Mouse (Mus musculus) common myeloid progenitor, adult 5-6 weeks (primary cell): Measurements from ENCODE around the gene Tbc1d23. TPM values are rescaled to one million over a fixed set of nuclear protein-coding genes. Genes with fewer than 3 reads are reported as not detected.
"Not testable (repeated sequence)": the region's sequence is repeated elsewhere in the genome, so short reads cannot be mapped to it uniquely, and the experiment has no call there.

Source experiments
- ATAC-seq: replicated peaks from 2 replicates; pipeline ENCODE4 v1.8.0; 2016; ENCODE audit warnings: low read depth, mild to moderate bottlenecking, moderate TSS enrichment, inconsistent platforms; ENCODE audit not compliant: poor library complexity, severe bottlenecking
- total RNA-seq: library from RNA; stranded (forward); fragments of 200-1000, 187-1606 nt; gene quantifications from 2 replicates; pipeline ENCODE4 v1.2.3, GENCODE M21; 2017

The Tbc1d23 gene
- 34.9 and 73.0 TPM in 2 replicates for total RNA-seq

DNA sequence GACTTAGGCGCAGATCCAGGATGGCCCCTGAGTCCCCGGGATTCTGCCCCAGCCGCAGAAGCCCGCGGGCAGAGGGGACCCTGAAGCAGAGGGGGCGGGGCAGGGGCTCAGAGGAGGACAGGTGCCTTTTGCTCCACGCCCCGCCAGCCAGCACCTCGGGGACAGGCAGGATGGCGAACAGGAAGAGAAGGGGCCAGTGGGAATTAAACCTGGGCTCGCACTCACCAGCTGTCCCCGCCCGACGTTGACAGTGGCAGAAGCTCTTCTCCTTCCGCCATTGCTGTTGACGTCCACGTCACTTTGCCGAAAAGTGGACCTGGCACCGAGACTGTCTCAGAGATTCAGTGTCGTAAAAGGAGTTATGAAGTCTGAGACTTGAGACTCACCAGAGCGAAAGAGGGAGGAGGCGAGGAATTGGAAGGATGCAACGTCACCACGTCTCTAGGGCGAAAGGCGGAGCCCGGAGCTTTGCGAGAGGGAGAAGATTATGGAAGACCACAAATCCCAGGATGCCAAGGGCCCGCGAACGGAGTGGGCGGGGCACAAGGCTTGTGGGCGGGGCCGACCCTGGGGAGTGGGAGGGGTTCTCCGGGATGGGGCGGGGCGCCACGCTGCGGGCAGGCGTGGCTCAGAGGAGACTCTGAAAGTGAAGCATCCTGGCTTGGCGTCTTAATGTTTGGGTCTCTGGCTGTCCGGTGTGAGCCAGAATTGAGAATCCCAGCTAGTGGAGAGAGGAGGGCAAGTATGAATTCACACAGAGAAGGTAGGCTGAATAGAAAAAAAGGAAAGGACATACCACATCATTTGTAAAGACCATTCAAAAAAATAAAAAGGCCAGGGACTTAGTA lies at the start of gene Tbc1d23:
TSS of gene Tbc1d23 (minus strand) at position 416 of the 848 bp plus-strand sequence.
- ATAC-seq = peak; percentile 98

DNA sequence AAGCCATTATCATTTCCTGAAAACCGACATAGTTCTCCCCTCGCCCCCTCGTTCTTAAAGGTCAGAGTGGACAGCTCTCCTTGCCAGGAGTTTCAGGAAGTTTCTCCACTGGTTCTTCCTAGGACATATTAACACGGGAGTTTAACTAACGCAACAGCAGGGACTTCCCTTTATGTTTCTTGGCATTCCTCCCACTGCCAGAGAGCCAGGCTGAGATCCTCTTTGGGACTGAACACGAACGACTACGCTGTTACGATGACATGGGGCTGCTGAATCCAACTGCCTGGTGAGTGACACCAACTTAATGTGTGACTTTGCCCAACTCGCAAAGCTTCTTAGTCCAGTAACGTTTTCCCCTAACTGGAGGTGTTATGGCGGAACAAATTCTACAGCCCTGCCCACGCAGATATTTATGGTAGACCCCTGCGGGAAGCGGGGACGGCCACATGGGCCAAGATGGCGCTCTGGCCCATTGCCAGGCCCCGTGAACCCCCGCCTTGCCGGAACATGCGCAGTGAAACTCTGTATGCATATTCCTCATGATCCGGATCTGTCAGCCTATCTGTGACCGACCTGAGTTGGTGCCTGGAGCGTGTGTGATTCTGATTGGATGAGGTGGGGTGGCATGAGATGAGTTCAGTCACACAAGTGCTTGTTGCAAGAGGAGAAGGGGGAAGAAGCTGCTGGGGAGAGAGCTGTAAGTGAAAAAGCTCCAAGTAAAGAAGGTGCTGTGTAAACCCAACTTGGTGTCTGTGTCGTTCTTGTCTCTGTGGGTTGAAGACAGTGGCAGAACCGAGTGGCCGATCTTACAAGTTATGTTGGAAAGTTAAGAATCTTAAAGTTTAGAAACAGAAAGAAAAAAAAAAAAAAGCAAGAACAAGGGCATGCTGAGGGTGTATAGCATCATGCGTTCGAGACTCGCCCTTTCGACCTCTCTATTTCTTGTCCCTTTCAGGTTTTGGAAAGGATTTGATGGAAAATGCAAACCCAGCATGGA lies 49.2 kb upstream of the Tbc1d23 start:
- peak; percentile 54; the same call in 1 of the 2 replicates for ATAC-seq

DNA sequence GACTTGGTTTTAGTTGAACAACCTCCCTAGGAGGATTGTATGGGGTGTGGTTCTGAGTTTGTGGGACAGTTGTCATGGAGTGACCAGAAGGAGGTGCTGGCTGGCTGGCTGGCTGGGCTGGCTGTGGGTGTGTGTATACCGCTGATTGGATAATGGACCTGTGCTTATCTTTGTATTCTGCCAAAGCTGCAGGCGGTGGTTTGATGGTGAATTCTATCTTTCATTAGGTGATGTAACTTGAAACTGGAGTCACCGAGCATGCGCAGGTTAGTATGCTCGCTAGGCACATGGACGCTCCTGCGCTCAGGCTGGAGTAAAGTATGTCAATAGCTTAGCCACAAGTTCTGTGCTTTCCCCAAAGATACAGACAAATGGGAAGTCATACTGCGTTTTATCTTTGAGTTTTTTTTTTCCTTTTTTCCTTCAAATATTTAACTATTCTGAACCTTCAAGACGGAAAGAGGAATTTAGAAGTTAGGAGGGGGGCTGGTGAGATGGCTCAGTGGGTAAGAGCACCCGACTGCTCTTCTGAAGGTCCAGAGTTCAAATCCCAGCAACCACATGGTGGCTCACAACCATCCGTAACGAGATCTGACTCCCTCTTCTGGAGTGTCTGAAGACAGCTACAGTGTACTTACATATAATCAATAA lies 47.8 kb upstream of the Tbc1d23 start:
- ATAC-seq = no peak

GRCm38 (mm10) chr16:57269751-57270150 lies 38.4 kb upstream of the Tbc1d23 start:
- ATAC-seq = no peak

DNA sequence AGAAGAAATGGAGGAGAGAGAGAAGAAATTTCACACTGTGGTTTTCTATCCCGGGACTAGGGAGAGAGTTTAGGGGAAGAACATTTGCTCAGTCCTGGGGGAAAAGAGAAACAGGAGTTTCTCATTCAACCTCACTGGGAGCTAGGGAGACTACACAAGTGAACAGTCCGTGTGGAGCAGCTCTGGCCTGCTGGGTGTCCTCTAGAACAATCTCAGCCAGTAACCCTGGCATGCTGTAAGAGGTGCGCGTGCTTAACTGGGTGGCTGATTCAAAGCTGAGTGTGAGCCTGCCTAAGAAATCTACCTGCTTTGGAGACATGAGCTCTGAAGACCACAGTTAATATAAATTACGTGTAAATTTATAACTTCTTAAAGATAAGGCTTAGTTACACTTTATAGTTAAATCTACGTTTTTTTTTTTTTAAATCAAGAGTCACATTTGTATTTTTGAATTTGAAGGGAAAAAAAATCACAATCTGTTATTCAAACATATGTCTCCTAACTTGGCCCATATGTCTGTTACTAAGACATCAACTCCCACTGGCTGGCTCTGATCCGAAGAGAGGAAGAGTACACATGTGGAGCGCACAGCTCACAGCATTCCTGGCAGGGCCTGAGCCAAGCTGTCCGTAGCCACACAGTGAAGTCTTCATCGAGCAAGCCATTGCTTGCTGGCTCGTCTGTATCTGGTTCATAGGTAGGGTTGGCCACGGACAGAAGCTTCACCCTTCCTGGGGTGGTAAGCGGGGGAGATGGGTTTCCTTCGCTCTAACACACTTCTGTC lies 36.9 kb upstream of the Tbc1d23 start:
- ATAC-seq = no peak

GRCm38 (mm10) chr16:57267068-57267467 lies 35.8 kb upstream of the Tbc1d23 start:
- ATAC-seq = no peak

- ATAC-seq = 0 out of 2 replicates have a peak, but pooled peaks have one; percentile 7
Observed at GRCm38 (mm10) chr16:57260152-57260551, 28.8 kb upstream of the Tbc1d23 start.

- ATAC-seq = peak; percentile 94
Observed at GRCm38 (mm10) chr16:57259356-57260083, 28.2 kb upstream of the Tbc1d23 start.

DNA sequence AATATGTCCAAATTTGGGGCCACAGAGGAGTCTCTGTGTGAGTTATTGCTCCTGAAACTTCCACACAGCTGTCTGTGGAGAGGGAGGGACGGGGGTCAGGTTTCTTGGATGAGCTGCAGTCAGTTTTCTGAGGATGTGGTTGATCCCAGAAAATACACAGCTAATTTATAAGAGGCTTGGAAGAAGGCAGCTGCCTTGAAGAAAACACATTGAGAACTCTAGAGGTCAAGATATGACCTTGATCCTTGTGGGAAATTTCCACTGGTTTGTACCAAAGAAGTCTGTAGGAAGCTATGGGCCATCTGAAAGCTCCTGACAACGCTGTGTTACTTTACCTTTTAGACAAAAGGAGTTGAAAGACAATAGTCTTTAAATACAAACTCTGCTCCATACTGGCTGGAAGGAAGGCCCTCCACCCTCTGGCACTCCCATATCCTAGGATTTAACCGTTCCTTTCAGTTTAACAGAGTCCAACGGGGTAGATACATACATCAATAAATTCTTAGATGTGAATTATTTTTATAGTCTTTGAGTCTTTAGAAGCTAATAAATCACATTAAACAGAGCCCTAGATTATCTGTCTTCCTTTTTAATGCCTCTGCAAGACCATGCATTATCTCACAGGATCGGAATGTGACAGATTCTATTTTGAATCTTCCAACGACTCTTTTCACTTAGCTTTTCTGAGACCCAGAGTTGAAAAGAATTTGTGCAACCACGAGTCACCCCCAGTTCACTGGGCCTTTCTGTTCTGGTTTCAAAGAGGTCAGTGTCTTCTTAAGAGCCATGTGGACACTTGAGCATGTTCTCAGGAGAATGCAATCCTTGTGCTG lies 20.5 kb upstream of the Tbc1d23 start:
- no peak for ATAC-seq

DNA sequence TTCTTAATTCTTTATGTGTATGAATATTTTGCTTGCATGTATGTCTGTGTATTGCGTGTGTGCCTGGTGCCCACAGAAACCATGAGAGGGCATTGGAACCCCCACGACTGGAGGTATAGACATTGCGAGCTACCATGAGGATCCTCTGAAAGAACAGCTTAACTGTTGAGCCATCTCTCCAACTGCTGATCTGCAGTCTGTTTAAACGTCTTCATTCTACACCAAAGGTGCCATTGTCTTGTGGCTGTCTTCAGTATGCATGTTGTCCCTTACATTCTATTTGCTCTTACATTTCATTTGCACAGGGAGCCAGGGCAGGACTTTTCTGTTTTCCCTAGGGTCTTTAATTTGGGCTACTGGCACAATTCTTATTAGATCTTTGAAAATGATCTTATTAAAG lies 19.7 kb upstream of the Tbc1d23 start:
- no peak for ATAC-seq

DNA sequence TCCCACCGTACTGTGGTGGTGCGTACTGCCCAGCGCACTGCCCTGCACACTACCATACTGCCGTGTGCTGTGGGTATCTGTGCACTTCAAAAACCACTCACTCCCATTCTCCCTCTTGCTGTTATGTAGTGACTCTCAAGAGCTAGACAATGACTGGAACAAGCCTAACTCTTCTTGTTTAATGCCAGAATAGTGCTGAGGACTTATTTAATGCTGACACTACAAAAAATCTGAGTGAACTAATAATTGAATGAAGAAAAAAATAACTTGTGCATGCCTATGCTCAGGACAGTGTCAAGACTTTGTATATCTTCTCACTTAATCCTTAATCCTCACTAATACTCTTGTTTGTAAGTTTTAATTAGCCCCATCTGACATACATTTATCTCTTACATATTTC lies 16.2 kb upstream of the Tbc1d23 start:
- no peak for ATAC-seq

GRCm38 (mm10) chr16:57246596-57246995 lies 15.3 kb upstream of the Tbc1d23 start:
- ATAC-seq = peak; percentile 86

GRCm38 (mm10) chr16:57243858-57244248 lies 12.5 kb upstream of the Tbc1d23 start:
- peak; percentile 67 for ATAC-seq

- peak; percentile 59 for ATAC-seq
Observed at GRCm38 (mm10) chr16:57243205-57243857, 12.0 kb upstream of the Tbc1d23 start.

- no peak for ATAC-seq
Observed at GRCm38 (mm10) chr16:57242857-57243204, 11.5 kb upstream of the Tbc1d23 start.

- ATAC-seq = no peak
Observed at GRCm38 (mm10) chr16:57235871-57236510, 4.7 kb upstream of the Tbc1d23 start.

- not testable (repeated sequence) for ATAC-seq
Observed at GRCm38 (mm10) chr16:57231937-57232310, 620 bp upstream of the Tbc1d23 start.
